Mouse (Mus musculus): ENCODE data around the gene Nadk2. TPM values are rescaled to one million over a fixed set of nuclear protein-coding genes. Genes with fewer than 3 reads are reported as not detected.

The Nadk2 gene
- polyA plus RNA-seq, 1 experiment from 2014 or later = 85.7 TPM

DNA sequence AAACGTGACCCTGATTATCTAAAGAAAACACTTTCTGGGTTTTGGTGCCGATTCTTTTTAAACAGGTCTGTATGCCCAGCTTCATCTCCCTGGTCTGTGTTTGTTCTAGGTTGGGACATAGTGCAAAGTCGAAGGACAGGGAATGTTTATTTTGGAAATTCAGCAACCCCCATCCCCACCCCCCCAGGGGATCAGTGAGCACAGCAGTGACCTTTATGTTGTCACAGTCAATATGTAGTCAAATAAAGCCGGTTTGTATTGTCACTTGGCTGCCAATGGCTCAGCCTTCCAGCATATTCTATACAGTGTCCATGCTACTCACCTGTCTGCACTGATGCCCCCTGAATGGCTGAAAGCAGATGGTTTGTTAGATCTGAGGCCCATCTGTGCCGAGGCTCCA, 43.5 kb downstream of the Nadk2 start:
- Histone ChIP-seq H3K4me2 (ENCODE audit: low read depth, low read length) (no peak overlapping the region), H3K4me3 (ENCODE audit: low read depth, low read length) (no peak overlapping the region), H3K27ac (ENCODE audit: low read length) (peak overlapping the region; percentile 54), H3K9ac (ENCODE audit: low read depth, low read length) (no peak overlapping the region), H3K4me1 (ENCODE audit: control insufficient read depth, low read depth, low read length) (no peaks in the 10 kb centered on the region), H3K36me3 (ENCODE audit: control insufficient read depth, insufficient read depth) (peaks cover 61% of the 10 kb centered on the region), H3K9me3 (replicated peaks; ENCODE audit: control insufficient read depth, low read length) (no peaks in the 10 kb centered on the region), H3K27me3 (ENCODE audit: control insufficient read depth, insufficient read depth, low read depth, low read length) (no peaks in the 10 kb centered on the region)
- peak; percentile 87 for ATAC-seq (ENCODE audit: low read depth)
- WGBS (ENCODE audit: insufficient replicate concordance) = 68% methylated on average over 5 of the region's 5 CpGs

DNA sequence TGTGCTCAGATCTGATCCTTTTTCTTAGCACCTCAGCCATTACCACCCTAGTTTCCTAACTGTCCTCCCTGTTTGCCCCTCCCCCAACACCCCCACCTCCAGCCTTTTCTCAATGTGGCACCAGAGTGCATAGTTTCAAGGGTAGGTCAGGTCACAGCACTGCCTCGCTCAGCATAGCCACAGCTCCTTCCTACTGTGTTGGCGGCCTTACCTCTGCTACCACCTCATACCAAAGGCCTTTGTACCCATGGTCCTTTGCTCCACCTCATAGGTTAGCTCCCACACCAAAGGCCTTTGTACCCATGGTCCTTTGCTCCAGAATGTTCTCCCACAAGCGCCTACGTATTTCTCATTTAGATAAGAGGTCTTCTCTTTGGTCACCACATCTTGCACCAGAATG, 47.8 kb downstream of the Nadk2 start:
- Histone ChIP-seq H3K4me1 (ENCODE audit: control insufficient read depth, low read depth, low read length) (no peaks in the 10 kb centered on the region), H3K4me3 (ENCODE audit: low read depth, low read length) (no peak overlapping the region), H3K36me3 (ENCODE audit: control insufficient read depth, insufficient read depth) (peaks cover 47% of the 10 kb centered on the region), H3K27ac (ENCODE audit: low read length) (no peak overlapping the region), H3K9me3 (replicated peaks; ENCODE audit: control insufficient read depth, low read length) (no peaks in the 10 kb centered on the region), H3K4me2 (ENCODE audit: low read depth, low read length) (no peak overlapping the region), H3K9ac (ENCODE audit: low read depth, low read length) (no peak overlapping the region), H3K27me3 (ENCODE audit: control insufficient read depth, insufficient read depth, low read depth, low read length) (no peaks in the 10 kb centered on the region)
- ATAC-seq (ENCODE audit: low read depth) = no peak
- WGBS (ENCODE audit: insufficient replicate concordance) = 73% methylated on average over 4 of the region's 4 CpGs

DNA sequence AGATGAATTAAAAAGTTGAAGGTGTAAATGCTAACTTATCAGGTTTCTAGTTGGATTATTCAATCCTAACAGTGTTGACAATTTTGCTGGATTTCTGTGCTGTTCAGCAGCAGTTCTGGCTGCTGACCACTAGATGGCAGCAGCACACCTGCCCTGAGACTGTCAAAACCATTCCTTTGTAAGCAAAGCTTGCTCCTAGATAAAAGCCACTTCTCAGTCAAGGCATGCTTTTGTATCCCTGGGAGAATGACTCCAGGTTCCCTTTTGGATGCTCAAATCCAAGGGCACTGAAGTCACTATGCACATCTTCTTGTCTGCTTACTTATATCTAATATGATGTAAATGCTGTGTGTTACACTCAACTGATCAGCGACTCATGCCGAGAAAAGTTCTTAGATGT, 49.0 kb downstream of the Nadk2 start:
- Histone ChIP-seq H3K27ac (ENCODE audit: low read length) (no peak overlapping the region), H3K4me2 (ENCODE audit: low read depth, low read length) (no peak overlapping the region), H3K4me3 (ENCODE audit: low read depth, low read length) (no peak overlapping the region), H3K9ac (ENCODE audit: low read depth, low read length) (no peak overlapping the region), H3K36me3 (ENCODE audit: control insufficient read depth, insufficient read depth) (peaks cover 39% of the 10 kb centered on the region), H3K9me3 (replicated peaks; ENCODE audit: control insufficient read depth, low read length) (no peaks in the 10 kb centered on the region), H3K27me3 (ENCODE audit: control insufficient read depth, insufficient read depth, low read depth, low read length) (no peaks in the 10 kb centered on the region), H3K4me1 (ENCODE audit: control insufficient read depth, low read depth, low read length) (no peaks in the 10 kb centered on the region)
- ATAC-seq (ENCODE audit: low read depth) = no peak
- WGBS (ENCODE audit: insufficient replicate concordance) = 93% methylated on average over 2 of the region's 2 CpGs

DNA sequence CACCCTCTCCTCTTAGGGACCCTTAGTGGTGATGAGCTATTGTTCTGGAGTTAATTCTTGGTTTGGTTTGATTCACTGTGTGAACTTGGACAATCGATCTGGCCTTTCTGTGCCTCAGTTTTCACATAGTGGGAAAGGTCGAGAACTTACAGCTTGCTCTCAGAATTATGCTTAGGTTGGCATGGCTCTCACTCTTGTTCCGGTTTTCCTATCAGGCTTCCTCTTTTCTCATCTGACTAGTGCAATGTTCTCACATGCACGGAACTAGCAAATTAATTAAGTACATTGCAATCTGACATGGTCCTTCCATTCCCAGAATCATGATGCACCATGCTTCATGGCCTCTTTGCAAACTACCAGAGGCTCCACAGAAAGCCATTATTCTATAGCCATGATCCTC, 51.9 kb downstream of the Nadk2 start:
- Histone ChIP-seq H3K4me3 (ENCODE audit: low read depth, low read length) (no peak overlapping the region), H3K4me2 (ENCODE audit: low read depth, low read length) (no peak overlapping the region), H3K9me3 (replicated peaks; ENCODE audit: control insufficient read depth, low read length) (no peaks in the 10 kb centered on the region), H3K36me3 (ENCODE audit: control insufficient read depth, insufficient read depth) (peaks cover 27% of the 10 kb centered on the region), H3K4me1 (ENCODE audit: control insufficient read depth, low read depth, low read length) (peaks cover 2% of the 10 kb centered on the region; the same call in 1 of the 2 replicates), H3K9ac (ENCODE audit: low read depth, low read length) (no peak overlapping the region), H3K27ac (ENCODE audit: low read length) (no peak overlapping the region), H3K27me3 (ENCODE audit: control insufficient read depth, insufficient read depth, low read depth, low read length) (no peaks in the 10 kb centered on the region)
- no peak for ATAC-seq (ENCODE audit: low read depth)
- WGBS (ENCODE audit: insufficient replicate concordance) = 67% methylated on average over 4 of the region's 4 CpGs

DNA sequence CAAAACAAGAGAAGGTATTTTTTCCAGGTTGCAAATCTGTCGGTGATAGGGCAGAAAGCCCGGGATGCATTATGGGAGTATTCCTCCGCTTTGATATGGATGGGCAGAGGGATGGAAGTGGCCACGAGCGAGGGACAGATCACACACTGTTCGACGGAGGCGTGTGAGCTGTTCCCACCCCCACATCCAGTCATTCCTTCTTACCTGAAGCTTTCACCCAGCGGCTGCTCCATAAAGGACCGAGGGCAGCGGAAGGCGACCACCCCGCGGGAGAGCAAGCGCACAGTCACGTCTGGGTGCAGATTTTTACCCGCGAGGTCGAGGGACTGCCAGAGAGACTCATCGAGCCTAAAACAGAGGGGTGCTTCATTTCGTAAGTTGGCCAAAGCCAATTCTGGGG, 53.8 kb downstream of the Nadk2 start:
- H3K36me3 ChIP-seq (ENCODE audit: control insufficient read depth, insufficient read depth) = peaks cover 20% of the 10 kb centered on the region
- no peaks in the 10 kb centered on the region for H3K27me3 ChIP-seq (ENCODE audit: control insufficient read depth, insufficient read depth, low read depth, low read length)
- no peak overlapping the region for H3K9ac ChIP-seq (ENCODE audit: low read depth, low read length)
- no peak overlapping the region for H3K27ac ChIP-seq (ENCODE audit: low read length)
- H3K4me2 ChIP-seq (ENCODE audit: low read depth, low read length) = no peak overlapping the region
- H3K9me3 ChIP-seq (replicated peaks; ENCODE audit: control insufficient read depth, low read length) = no peaks in the 10 kb centered on the region
- WGBS (ENCODE audit: insufficient replicate concordance) = 88% methylated on average over 21 of the region's 21 CpGs
- ATAC-seq (ENCODE audit: low read depth) = no peak
- peaks cover 2% of the 10 kb centered on the region; the same call in 1 of the 2 replicates for H3K4me1 ChIP-seq (ENCODE audit: control insufficient read depth, low read depth, low read length)
- no peak overlapping the region for H3K4me3 ChIP-seq (ENCODE audit: low read depth, low read length)

GRCm38 (mm10) chr15:9127051-9127791, 56.2 kb downstream of the Nadk2 start:
- H3K9ac ChIP-seq (ENCODE audit: low read depth, low read length) = no peak overlapping the region
- H3K4me3 ChIP-seq (ENCODE audit: low read depth, low read length) = no peak overlapping the region
- H3K4me2 ChIP-seq (ENCODE audit: low read depth, low read length) = no peak overlapping the region
- H3K4me1 ChIP-seq (ENCODE audit: control insufficient read depth, low read depth, low read length) = peaks cover 2% of the 10 kb centered on the region; the same call in 1 of the 2 replicates
- peaks cover 23% of the 10 kb centered on the region for H3K36me3 ChIP-seq (ENCODE audit: control insufficient read depth, insufficient read depth)
- H3K9me3 ChIP-seq (replicated peaks; ENCODE audit: control insufficient read depth, low read length) = no peaks in the 10 kb centered on the region
- H3K27ac ChIP-seq (ENCODE audit: low read length) = no peak overlapping the region
- H3K27me3 ChIP-seq (ENCODE audit: control insufficient read depth, insufficient read depth, low read depth, low read length) = no peaks in the 10 kb centered on the region
- ATAC-seq (ENCODE audit: low read depth) = no peak
- 78% methylated on average over 7 of the region's 7 CpGs for WGBS (ENCODE audit: insufficient replicate concordance)

DNA sequence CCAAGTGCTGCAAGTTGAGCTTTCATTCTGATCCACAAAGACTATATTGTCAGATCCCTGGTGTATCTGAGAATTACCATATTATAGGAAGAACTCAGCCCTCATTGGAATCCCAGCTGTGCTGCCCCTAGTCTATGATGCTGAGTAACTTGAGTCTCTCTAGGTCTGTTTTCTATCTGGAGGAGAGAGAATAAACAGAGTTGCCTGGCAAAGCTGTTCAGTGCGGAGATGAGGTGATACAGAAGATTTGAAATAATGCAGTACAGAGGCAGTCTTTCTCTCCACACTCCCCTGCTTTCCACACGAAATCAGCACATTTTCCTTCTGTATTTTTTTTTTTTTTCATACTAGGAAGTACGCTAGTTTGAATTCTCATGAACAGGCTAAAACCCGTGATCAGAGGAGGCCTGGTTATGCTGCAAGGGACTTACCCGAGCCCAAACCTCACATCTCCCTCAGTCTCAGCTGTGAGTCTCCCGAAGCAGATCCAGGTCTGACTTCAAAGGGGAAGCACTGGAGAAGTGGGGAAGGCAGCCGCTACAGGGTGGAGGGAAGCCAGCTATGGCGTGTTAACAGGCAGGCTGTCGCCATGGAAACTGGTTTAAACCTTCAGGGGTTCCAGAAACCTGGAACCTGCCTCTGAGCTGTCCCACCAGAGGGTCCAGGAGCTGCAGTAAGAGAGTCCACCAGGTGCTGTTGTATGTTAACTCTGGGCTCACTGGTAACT, 59.9 kb downstream of the Nadk2 start:
- H3K27me3 ChIP-seq (ENCODE audit: control insufficient read depth, insufficient read depth, low read depth, low read length) = no peaks in the 10 kb centered on the region
- no peak overlapping the region for H3K4me3 ChIP-seq (ENCODE audit: low read depth, low read length)
- H3K27ac ChIP-seq (ENCODE audit: low read length) = no peak overlapping the region
- peaks cover 2% of the 10 kb centered on the region for H3K4me1 ChIP-seq (ENCODE audit: control insufficient read depth, low read depth, low read length)
- 78% methylated on average over 9 of the region's 9 CpGs for WGBS (ENCODE audit: insufficient replicate concordance)
- peaks cover 22% of the 10 kb centered on the region for H3K36me3 ChIP-seq (ENCODE audit: control insufficient read depth, insufficient read depth)
- H3K9ac ChIP-seq (ENCODE audit: low read depth, low read length) = no peak overlapping the region
- ATAC-seq (ENCODE audit: low read depth) = peak; percentile 24; the same call in 1 of the 2 replicates
- H3K9me3 ChIP-seq (replicated peaks; ENCODE audit: control insufficient read depth, low read length) = no peaks in the 10 kb centered on the region
- H3K4me2 ChIP-seq (ENCODE audit: low read depth, low read length) = no peak overlapping the region

- Histone ChIP-seq H3K4me3 (ENCODE audit: low read depth, low read length) (no peak overlapping the region), H3K4me2 (ENCODE audit: low read depth, low read length) (no peak overlapping the region), H3K9me3 (replicated peaks; ENCODE audit: control insufficient read depth, low read length) (no peaks in the 10 kb centered on the region), H3K27ac (ENCODE audit: low read length) (no peak overlapping the region), H3K9ac (ENCODE audit: low read depth, low read length) (no peak overlapping the region), H3K27me3 (ENCODE audit: control insufficient read depth, insufficient read depth, low read depth, low read length) (no peaks in the 10 kb centered on the region), H3K36me3 (ENCODE audit: control insufficient read depth, insufficient read depth) (peaks cover 22% of the 10 kb centered on the region), H3K4me1 (ENCODE audit: control insufficient read depth, low read depth, low read length) (peaks cover 2% of the 10 kb centered on the region)
- WGBS (ENCODE audit: insufficient replicate concordance) = 61% methylated on average over 4 of the region's 4 CpGs
- ATAC-seq (ENCODE audit: low read depth) = peak; percentile 25; the same call in 1 of the 2 replicates
Observed at GRCm38 (mm10) chr15:9131499-9131888, 60.4 kb downstream of the Nadk2 start.

Measured in liver, embryonic 16.5 days (tissue).